Mouse (Mus musculus) embryonic facial prominence, embryonic 11.5 days (tissue): ENCODE measurements at regions not wholly inside any gene's neighbourhood (a gene's known extent, or its start where the extent isn't known, plus 50 kb on each side); places are given as distances from the start of the nearest gene placed in this dataset.

Experiments
- ATAC-seq: fragments of 200-750 bp; cut with Nextera tagmentation; replicated peaks from 2 replicates; pipeline ENCODE4 v1.8.0; 2017; ENCODE audit warnings: low read depth; ENCODE audit not compliant: insufficient number of reproducible peaks, low FRiP score, low TSS enrichment
- DNase-seq: peaks from one replicate; pipeline ENCODE4 v3.0.0-alpha.2; 2015; ENCODE audit warnings: low spot score
- H3K27ac ChIP-seq: fragments of 300-500 bp; sonication (generic); replicated peaks from 2 replicates; pipeline ENCODE4 v1.5.1; 2014; ENCODE audit warnings: mild to moderate bottlenecking, low read depth, low read length, control low read depth
- H3K27me3 ChIP-seq: fragments of 300-500 bp; sonication (generic); 2 replicates; pipeline ENCODE4 v1.6.1; 2014; ENCODE audit warnings: mild to moderate bottlenecking, low read length, moderate library complexity, mixed read lengths; ENCODE audit not compliant: control insufficient read depth, insufficient read depth
- H3K36me3 ChIP-seq: fragments of 300-500 bp; sonication (generic); replicated peaks from 2 replicates; pipeline ENCODE4 v1.6.1; 2014; ENCODE audit warnings: low read depth, mild to moderate bottlenecking, low read length, moderate library complexity, mixed read lengths; ENCODE audit not compliant: control insufficient read depth, insufficient read depth
- H3K4me1 ChIP-seq: fragments of 300-500 bp; sonication (generic); 2 replicates; pipeline ENCODE4 v1.6.1; 2014; ENCODE audit warnings: low read length, mixed read lengths; ENCODE audit not compliant: control insufficient read depth, insufficient read depth
- H3K4me2 ChIP-seq: fragments of 300-500 bp; sonication (generic); 2 replicates; pipeline ENCODE4 v1.6.1; 2014; ENCODE audit warnings: low read depth, mild to moderate bottlenecking, control low read depth, low read length, moderate library complexity
- H3K4me3 ChIP-seq: fragments of 300-500 bp; sonication (generic); 2 replicates; pipeline ENCODE4 v1.5.1; 2014; ENCODE audit warnings: low read depth, low read length, control low read depth
- H3K9ac ChIP-seq: fragments of 300-500 bp; sonication (generic); replicated peaks from 2 replicates; pipeline ENCODE4 v1.6.1; 2014; ENCODE audit warnings: mild to moderate bottlenecking, control low read depth, low read length
- H3K9me3 ChIP-seq: fragments of 300-500 bp; sonication (generic); replicated peaks from 2 replicates; pipeline ENCODE4 v1.6.1; 2016; ENCODE audit warnings: mild to moderate bottlenecking, low read length, inconsistent platforms, mixed read lengths; ENCODE audit not compliant: control insufficient read depth
- WGBS: fragments of 180-500 bp; shearing (Covaris S2); extraction: QIAGEN DNeasy Blood & Tissue Kit; methylation state at CpG from one replicate; pipeline ENCODE4 v1.1.7; 2014; 5-methylcytosine and 5-hydroxymethylcytosine counted together

GRCm38 (mm10) chr12:117404157-117404752 lies 112.0 kb upstream of the Rapgef5 start:
- Histone ChIP-seq H3K4me1 (no peaks in the 10 kb centered on the region), H3K4me2 (no peak overlapping the region), H3K27ac (no peak overlapping the region), H3K9me3 (no peaks in the 10 kb centered on the region), H3K4me3 (no peak overlapping the region), H3K27me3 (no peaks in the 10 kb centered on the region), H3K36me3 (no peaks in the 10 kb centered on the region), H3K9ac (no peak overlapping the region)
- 60% methylated on average over 5 of the region's 5 CpGs for WGBS
- no peak for DNase-seq
- no peak for ATAC-seq

- no peak overlapping the region for H3K4me2 ChIP-seq
- H3K27ac ChIP-seq, result no peak overlapping the region
- H3K4me3 ChIP-seq, result no peak overlapping the region
- no peak overlapping the region for H3K9ac ChIP-seq
- H3K27me3 ChIP-seq, result no peaks in the 10 kb centered on the region
- no peaks in the 10 kb centered on the region for H3K36me3 ChIP-seq
- ATAC-seq (no peak), DNase-seq (no peak)
- 91% methylated on average over 9 of the region's 9 CpGs for WGBS
- no peaks in the 10 kb centered on the region for H3K9me3 ChIP-seq
- no peaks in the 10 kb centered on the region for H3K4me1 ChIP-seq
These were observed 109.4 kb upstream of the Rapgef5 start for GRCm38 (mm10) chr12:117406832-117407231.

DNA sequence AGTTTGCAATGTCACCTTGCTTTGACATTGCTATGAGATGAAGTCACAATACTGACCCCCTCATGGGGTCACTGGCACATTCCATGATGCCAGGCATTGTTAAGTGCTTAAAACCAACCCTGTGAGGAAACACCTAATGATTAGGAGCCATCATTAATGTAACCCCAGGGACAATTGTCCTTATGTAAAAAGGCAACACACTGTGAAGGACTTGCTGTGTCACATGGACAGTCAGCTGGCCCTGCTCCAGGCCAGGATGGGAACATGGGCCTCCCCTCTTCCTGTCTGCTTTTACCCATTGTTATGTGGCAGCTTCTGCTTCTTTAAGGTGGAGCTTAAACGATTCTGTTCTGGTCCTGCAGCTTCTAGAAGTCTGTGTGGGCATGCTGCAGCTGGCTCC lies 105.7 kb upstream of the Rapgef5 start:
- Histone ChIP-seq H3K4me1 (no peaks in the 10 kb centered on the region), H3K4me2 (no peak overlapping the region), H3K4me3 (no peak overlapping the region), H3K27ac (no peak overlapping the region), H3K9ac (no peak overlapping the region), H3K36me3 (no peaks in the 10 kb centered on the region), H3K9me3 (no peaks in the 10 kb centered on the region), H3K27me3 (no peaks in the 10 kb centered on the region)
- WGBS, result 17% methylated on average over 1 of the region's 1 CpGs
- no peak for ATAC-seq
- DNase-seq, result no peak

GRCm38 (mm10) chr12:117412257-117412656 lies 104.0 kb upstream of the Rapgef5 start:
- H3K27ac ChIP-seq, result no peak overlapping the region
- WGBS, result 80% methylated on average over 6 of the region's 6 CpGs
- no peak for ATAC-seq
- no peaks in the 10 kb centered on the region for H3K27me3 ChIP-seq
- H3K4me2 ChIP-seq, result no peak overlapping the region
- H3K9me3 ChIP-seq, result no peaks in the 10 kb centered on the region
- DNase-seq, result no peak
- no peaks in the 10 kb centered on the region for H3K36me3 ChIP-seq
- no peak overlapping the region for H3K9ac ChIP-seq
- H3K4me1 ChIP-seq, result no peaks in the 10 kb centered on the region
- no peak overlapping the region for H3K4me3 ChIP-seq

- DNase-seq, result peak; percentile 7
- no peak for ATAC-seq
- H3K27ac ChIP-seq, result no peak overlapping the region
These were observed 103.3 kb upstream of the Rapgef5 start for GRCm38 (mm10) chr12:117412779-117413505.

GRCm38 (mm10) chr12:117414020-117414419 lies 102.3 kb upstream of the Rapgef5 start:
- no peaks in the 10 kb centered on the region for H3K36me3 ChIP-seq
- ATAC-seq (no peak), DNase-seq (no peak)
- no peak overlapping the region for H3K4me2 ChIP-seq
- no peaks in the 10 kb centered on the region for H3K27me3 ChIP-seq
- no peaks in the 10 kb centered on the region for H3K4me1 ChIP-seq
- no peak overlapping the region for H3K9ac ChIP-seq
- no peaks in the 10 kb centered on the region for H3K9me3 ChIP-seq
- WGBS, result 93% methylated on average over 2 of the region's 2 CpGs
- H3K4me3 ChIP-seq, result no peak overlapping the region
- no peak overlapping the region for H3K27ac ChIP-seq

More at GRCm38 (mm10) chr12:117412779-117413505, 103.3 kb upstream of the Rapgef5 start:
- H3K36me3 ChIP-seq, result no peaks in the 10 kb centered on the region
- H3K27me3 ChIP-seq, result no peaks in the 10 kb centered on the region
- H3K4me3 ChIP-seq, result no peak overlapping the region
- H3K4me2 ChIP-seq, result no peak overlapping the region
- no peak overlapping the region for H3K9ac ChIP-seq
- H3K4me1 ChIP-seq, result no peaks in the 10 kb centered on the region
- WGBS, result 39% methylated on average over 2 of the region's 2 CpGs
- H3K9me3 ChIP-seq, result no peaks in the 10 kb centered on the region

- ATAC-seq, result no peak
These were observed 101.1 kb upstream of the Rapgef5 start for GRCm38 (mm10) chr12:117415146-117415545.

GRCm38 (mm10) chr12:117417991-117418390 lies 98.3 kb upstream of the Rapgef5 start:
- Histone ChIP-seq H3K9me3 (no peaks in the 10 kb centered on the region), H3K4me2 (no peak overlapping the region), H3K9ac (no peak overlapping the region), H3K27me3 (no peaks in the 10 kb centered on the region), H3K36me3 (no peaks in the 10 kb centered on the region), H3K4me3 (no peak overlapping the region), H3K27ac (no peak overlapping the region), H3K4me1 (no peaks in the 10 kb centered on the region)
- WGBS, result 89% methylated on average over 4 of the region's 4 CpGs
- DNase-seq (no peak), ATAC-seq (no peak)

More at GRCm38 (mm10) chr12:117415146-117415545, 101.1 kb upstream of the Rapgef5 start:
- Histone ChIP-seq H3K27ac (no peak overlapping the region), H3K4me1 (no peaks in the 10 kb centered on the region), H3K36me3 (no peaks in the 10 kb centered on the region), H3K4me3 (no peak overlapping the region), H3K9me3 (no peaks in the 10 kb centered on the region), H3K27me3 (no peaks in the 10 kb centered on the region), H3K4me2 (no peak overlapping the region), H3K9ac (no peak overlapping the region)
- 78% methylated on average over 2 of the region's 2 CpGs for WGBS
- no peak for DNase-seq
